Mouse (Mus musculus): ENCODE data around the gene Tenm3.

GRCm38 (mm10) chr8:48348901-48349300 is 494.9 kb downstream of the Tenm3 start:
- no peak for TF ChIP-seq USF1 (IDR thresholded peaks at IDR 0.05; ENCODE audit: low read depth, low read length)
- no peak for TF ChIP-seq CTCF (conservative IDR thresholded peaks at IDR 0.05 in 1 of 2, IDR thresholded peaks at IDR 0.05 in 1 of 2; ENCODE audit: low read depth in 2 of 2, low read length in 2 of 2)
- no peak for TF ChIP-seq POLR2A (IDR thresholded peaks at IDR 0.05; ENCODE audit: low read depth, low read length)
- no peak for TF ChIP-seq EP300 (IDR thresholded peaks at IDR 0.05; ENCODE audit: low read length)
- TF ChIP-seq RCOR1 (conservative IDR thresholded peaks at IDR 0.05; ENCODE audit: low read depth, low read length), result no peak

Data from CH12.LX (cell line).